Mouse (Mus musculus): ENCODE results near the gene Ebpl.

DNA sequence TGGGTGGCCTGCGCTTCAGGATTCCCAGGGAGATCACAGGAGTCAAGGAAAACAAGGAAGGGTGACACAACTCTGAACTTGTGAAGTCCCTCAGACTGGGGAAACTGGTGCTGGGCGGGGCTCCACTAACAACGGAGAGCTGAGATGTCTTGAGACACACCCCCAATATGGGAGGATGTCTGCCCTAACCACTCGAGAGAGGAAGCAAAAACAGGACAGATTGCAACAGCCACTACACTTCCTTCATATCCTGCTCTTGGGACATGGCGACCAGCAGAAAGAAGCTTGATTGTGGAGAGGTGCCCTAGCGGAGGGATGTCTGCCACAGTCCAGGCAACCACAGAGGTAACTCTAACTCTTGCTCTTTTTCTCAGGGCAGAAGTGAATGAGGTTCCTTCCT lies 50.6 kb downstream of the Ebpl start, which contains the start of gene Arl11:
- TF ChIP-seq POLR2A (IDR thresholded peaks at IDR 0.05; ENCODE audit: insufficient read depth, low read length) (no peak), CTCF (IDR thresholded peaks at IDR 0.05; ENCODE audit: low read depth, low read length) (no peak), EP300 (IDR thresholded peaks at IDR 0.05; ENCODE audit: insufficient read depth, low read depth, low read length) (no peak)

All from ES-Bruce4 (cell line).